Mouse (Mus musculus) embryonic facial prominence, embryonic 11.5 days (tissue): Measurements from ENCODE around the gene Trp53bp1. TPM values are rescaled to one million over a fixed set of nuclear protein-coding genes. Genes with fewer than 3 reads are reported as not detected.
A peak's percentile ranks its signal among the peaks of the same experiment; 100 is the strongest.

ENCODE experiments used
- ATAC-seq: fragments of 200-750 bp; cut with Nextera tagmentation; replicated peaks from 2 replicates; pipeline ENCODE4 v1.8.0; 2017; ENCODE audit warnings: low read depth; ENCODE audit not compliant: insufficient number of reproducible peaks, low FRiP score, low TSS enrichment
- DNase-seq: peaks from one replicate; pipeline ENCODE4 v3.0.0-alpha.2; 2015; ENCODE audit warnings: low spot score
- H3K27ac ChIP-seq: fragments of 300-500 bp; sonication (generic); replicated peaks from 2 replicates; pipeline ENCODE4 v1.5.1; 2014; ENCODE audit warnings: mild to moderate bottlenecking, low read depth, low read length, control low read depth
- H3K27me3 ChIP-seq: fragments of 300-500 bp; sonication (generic); 2 replicates; pipeline ENCODE4 v1.6.1; 2014; ENCODE audit warnings: mild to moderate bottlenecking, low read length, moderate library complexity, mixed read lengths; ENCODE audit not compliant: control insufficient read depth, insufficient read depth
- H3K36me3 ChIP-seq: fragments of 300-500 bp; sonication (generic); replicated peaks from 2 replicates; pipeline ENCODE4 v1.6.1; 2014; ENCODE audit warnings: low read depth, mild to moderate bottlenecking, low read length, moderate library complexity, mixed read lengths; ENCODE audit not compliant: control insufficient read depth, insufficient read depth
- H3K4me1 ChIP-seq: fragments of 300-500 bp; sonication (generic); 2 replicates; pipeline ENCODE4 v1.6.1; 2014; ENCODE audit warnings: low read length, mixed read lengths; ENCODE audit not compliant: control insufficient read depth, insufficient read depth
- H3K4me2 ChIP-seq: fragments of 300-500 bp; sonication (generic); 2 replicates; pipeline ENCODE4 v1.6.1; 2014; ENCODE audit warnings: low read depth, mild to moderate bottlenecking, control low read depth, low read length, moderate library complexity
- H3K4me3 ChIP-seq: fragments of 300-500 bp; sonication (generic); 2 replicates; pipeline ENCODE4 v1.5.1; 2014; ENCODE audit warnings: low read depth, low read length, control low read depth
- H3K9ac ChIP-seq: fragments of 300-500 bp; sonication (generic); replicated peaks from 2 replicates; pipeline ENCODE4 v1.6.1; 2014; ENCODE audit warnings: mild to moderate bottlenecking, control low read depth, low read length
- H3K9me3 ChIP-seq: fragments of 300-500 bp; sonication (generic); replicated peaks from 2 replicates; pipeline ENCODE4 v1.6.1; 2016; ENCODE audit warnings: mild to moderate bottlenecking, low read length, inconsistent platforms, mixed read lengths; ENCODE audit not compliant: control insufficient read depth
- whole genome bisulfite sequencing: fragments of 180-500 bp; shearing (Covaris S2); extraction: QIAGEN DNeasy Blood & Tissue Kit; methylation state at CpG from one replicate; pipeline ENCODE4 v1.1.7; 2014; 5-methylcytosine and 5-hydroxymethylcytosine counted together
- polyA plus RNA-seq: library from polyadenylated mRNA; unstranded; fragments of >200 nt; fragmentation: Nextera tagmentation; extraction: Ambion mirVana; gene quantifications from 2 replicates; pipeline ENCODE4 v1.2.1, GENCODE M21; 2014

Trp53bp1 gene
- polyA plus RNA-seq, 1 experiment from 2014 or later, result 88.7 TPM

DNA sequence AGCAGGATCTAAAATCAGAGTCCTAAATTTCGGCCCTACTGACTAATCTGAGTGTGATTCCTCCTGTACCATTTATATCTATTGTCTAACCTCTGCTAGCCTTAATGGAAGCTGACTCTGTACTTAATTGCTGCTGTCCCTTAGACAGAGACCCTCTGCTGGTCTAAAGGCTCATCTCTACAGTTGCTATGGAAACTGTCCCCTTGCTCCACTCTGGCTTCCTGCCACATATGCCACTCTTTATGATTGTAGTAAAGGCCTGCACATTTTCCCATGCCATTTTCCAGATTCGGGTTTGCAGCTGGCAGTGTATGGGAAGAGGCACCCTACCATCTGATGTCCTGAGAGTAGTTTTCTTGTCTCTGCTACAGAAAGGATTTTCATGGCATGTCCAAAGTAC, 16.6 kb upstream of the Trp53bp1 start:
- Histone ChIP-seq H3K4me1 (no peaks in the 10 kb centered on the region), H3K27me3 (no peaks in the 10 kb centered on the region), H3K4me3 (no peak overlapping the region), H3K9me3 (no peaks in the 10 kb centered on the region), H3K4me2 (no peak overlapping the region), H3K9ac (no peak overlapping the region), H3K27ac (no peak overlapping the region), H3K36me3 (no peaks in the 10 kb centered on the region)
- 67% methylated on average over 2 of the region's 2 CpGs for WGBS
- no peak for ATAC-seq
- DNase-seq, result no peak

DNA sequence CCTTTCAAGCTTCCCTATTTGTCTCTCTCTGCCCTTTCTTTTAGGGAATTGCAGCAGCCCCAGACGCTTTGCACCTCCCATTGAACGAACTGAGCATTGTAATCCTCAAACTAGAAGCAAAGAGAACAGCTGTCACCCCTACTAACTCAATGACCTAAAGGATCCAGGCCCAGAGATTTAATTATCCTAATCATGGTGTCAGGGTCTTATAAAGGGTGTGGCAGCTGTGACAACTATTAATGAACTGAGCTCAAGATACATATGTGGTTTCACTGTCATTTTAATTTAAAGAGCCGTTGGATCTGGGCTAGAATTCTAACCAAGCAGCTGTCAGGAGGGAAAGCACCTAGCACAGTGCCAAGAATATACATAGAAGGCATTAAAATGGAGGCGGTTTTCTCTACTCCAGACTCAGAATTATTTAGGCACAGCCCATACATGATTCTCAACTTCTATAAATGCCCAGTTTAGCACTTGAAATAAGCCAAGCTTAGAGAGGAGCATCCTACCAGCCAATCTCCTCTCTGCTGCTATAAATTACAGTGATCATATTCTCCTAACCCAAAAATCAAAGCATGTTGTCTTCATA, 815 bp upstream of the Trp53bp1 start:
- no peak for ATAC-seq
- Histone ChIP-seq H3K4me2 (peak overlapping the region; percentile 52), H3K4me1 (no peaks in the 10 kb centered on the region), H3K4me3 (no peak overlapping the region; the same call in 1 of the 2 replicates), H3K9me3 (no peaks in the 10 kb centered on the region), H3K27ac (no peak overlapping the region), H3K27me3 (no peaks in the 10 kb centered on the region), H3K36me3 (peaks cover 6% of the 10 kb centered on the region; the same call in 1 of the 2 replicates), H3K9ac (no peak overlapping the region)
- WGBS, result 27% methylated on average over 4 of the region's 4 CpGs
- DNase-seq, result no peak

DNA sequence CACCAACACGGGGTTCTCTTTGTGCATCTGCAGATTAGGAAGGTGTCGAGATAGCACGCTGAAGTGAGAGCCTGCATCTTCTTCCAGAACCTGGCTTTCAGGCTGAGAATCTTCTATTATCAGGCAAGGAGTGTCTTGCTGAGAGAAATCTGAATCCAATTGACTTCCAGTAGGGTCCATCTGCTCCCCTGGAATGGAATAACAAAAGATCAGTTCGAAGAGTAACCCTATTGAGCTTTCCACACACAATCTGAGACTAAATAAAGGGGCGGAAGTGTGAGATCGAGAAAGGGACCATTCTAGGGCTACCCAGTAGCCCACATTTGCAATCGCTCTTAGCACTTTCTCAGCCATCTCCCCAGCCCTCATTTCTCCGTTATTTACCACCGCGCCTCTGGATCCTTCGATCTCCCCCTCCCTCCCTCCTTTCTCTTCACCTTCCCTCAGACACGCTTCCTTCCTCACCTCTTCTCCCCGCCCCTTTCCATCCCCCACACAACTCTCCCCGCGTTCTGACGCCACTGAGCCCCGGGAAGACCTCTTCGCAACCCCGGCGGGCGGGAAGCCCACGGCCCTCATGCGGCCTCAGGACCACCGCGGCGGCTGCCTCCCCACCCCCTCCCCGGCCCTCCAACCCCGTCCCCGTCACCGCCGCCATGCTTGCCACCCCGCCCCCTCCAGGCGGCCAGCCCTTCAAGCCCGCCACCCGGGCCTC, 529 bp downstream of the Trp53bp1 start:
- WGBS, result under 1% methylated on average over 35 of the region's 35 CpGs
- peak; percentile 67 for DNase-seq

DNA sequence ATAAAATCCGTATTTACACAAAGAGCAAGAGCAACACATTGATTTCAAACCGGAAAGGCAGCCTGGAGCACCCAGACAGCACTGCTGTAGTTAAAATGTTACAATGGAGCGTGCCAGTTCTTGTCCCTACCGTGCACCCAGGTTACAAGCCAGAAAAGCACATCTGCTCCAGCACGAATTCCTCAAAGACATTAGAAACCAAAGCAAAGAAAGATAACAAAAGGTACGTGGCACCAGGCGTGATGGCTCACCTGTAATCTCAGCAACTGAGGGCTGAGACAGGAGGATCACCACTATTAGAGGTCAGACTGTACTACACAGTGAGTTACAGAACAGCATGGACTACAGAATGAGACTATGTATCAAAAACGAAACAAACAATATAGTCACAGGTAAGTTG, 2.8 kb downstream of the Trp53bp1 start:
- H3K4me1 ChIP-seq, result no peaks in the 10 kb centered on the region
- H3K36me3 ChIP-seq, result peaks cover 6% of the 10 kb centered on the region; the same call in 1 of the 2 replicates
- DNase-seq (no peak), ATAC-seq (no peak)
- no peak overlapping the region for H3K9ac ChIP-seq
- H3K9me3 ChIP-seq, result no peaks in the 10 kb centered on the region
- no peak overlapping the region for H3K4me2 ChIP-seq
- whole genome bisulfite sequencing, result 84% methylated on average over 8 of the region's 8 CpGs
- H3K4me3 ChIP-seq, result no peak overlapping the region
- H3K27ac ChIP-seq, result no peak overlapping the region
- no peaks in the 10 kb centered on the region for H3K27me3 ChIP-seq

More for the DNA sequence above, 529 bp downstream of the Trp53bp1 start:
- Histone ChIP-seq H3K27me3 (no peaks in the 10 kb centered on the region), H3K9ac (peak overlapping the region; percentile 92), H3K4me1 (no peaks in the 10 kb centered on the region), H3K27ac (peak overlapping the region; percentile 91), H3K9me3 (no peaks in the 10 kb centered on the region), H3K4me2 (peak overlapping the region; percentile 49), H3K4me3 (peak overlapping the region; percentile 95), H3K36me3 (peaks cover 6% of the 10 kb centered on the region; the same call in 1 of the 2 replicates)
- ATAC-seq, result peak; percentile 86

DNA sequence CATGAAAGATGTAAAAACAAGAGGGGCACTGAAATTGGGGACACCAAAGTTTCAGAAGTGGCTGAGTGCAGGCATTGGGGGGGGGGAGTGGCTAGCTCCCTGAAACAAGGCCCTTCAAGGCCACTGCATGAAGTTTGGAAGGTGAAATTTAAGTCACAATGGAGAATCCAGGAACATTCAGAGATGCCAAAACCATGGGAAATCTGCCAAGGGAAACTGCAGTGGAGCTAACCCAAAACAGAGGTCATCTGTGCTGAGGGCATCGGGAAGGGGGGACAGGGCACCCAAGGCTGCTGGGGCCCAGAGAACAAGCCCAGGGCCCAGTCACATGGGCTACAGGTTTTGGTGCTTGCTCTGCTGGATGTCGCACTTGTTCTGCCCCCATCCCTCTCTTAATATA, 21.4 kb downstream of the Trp53bp1 start:
- no peak for ATAC-seq
- Histone ChIP-seq H3K9me3 (no peaks in the 10 kb centered on the region), H3K4me3 (no peak overlapping the region), H3K27me3 (no peaks in the 10 kb centered on the region), H3K4me1 (no peaks in the 10 kb centered on the region), H3K9ac (no peak overlapping the region), H3K36me3 (peaks cover 15% of the 10 kb centered on the region), H3K4me2 (no peak overlapping the region), H3K27ac (no peak overlapping the region)
- 91% methylated on average over 2 of the region's 2 CpGs for WGBS
- no peak for DNase-seq

DNA sequence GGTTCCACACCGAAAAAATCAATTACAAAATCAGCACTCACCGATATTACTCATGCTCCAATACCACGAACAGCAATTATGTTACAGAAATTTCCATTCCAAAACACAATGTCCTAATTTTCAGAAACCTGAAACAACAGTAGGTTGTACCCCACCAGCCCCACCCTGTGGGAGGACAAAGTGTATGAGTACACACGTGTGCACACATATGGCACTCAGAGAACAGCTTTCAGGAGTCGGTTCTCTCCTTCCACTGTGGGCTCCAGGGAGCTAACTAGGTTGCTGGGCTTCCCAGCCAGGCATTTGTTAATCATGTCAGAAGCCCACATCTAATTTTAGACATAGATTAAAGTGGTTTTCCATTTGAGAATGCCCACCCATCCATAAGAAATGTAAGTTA, 27.1 kb downstream of the Trp53bp1 start:
- no peak overlapping the region for H3K27ac ChIP-seq

DNA sequence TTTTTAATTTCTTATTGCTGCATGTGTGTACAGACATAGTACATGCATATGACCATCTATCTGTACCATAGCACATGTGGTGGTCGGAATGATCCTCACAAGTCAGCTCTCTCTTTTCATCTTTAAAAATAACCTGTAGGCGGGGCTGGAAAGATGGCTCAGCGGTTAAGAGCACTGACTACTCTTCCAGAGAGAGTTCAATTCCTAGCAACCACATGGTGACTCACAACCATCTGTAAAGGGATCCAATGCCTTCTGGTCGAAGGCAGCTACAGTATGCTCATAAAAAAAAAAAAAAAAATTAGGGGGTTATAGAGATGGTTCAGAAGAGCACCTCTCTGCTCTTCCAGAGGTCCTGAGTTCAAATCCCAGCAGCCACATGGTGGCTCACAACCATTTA, 31.8 kb downstream of the Trp53bp1 start:
- no peak overlapping the region for H3K9ac ChIP-seq
- no peaks in the 10 kb centered on the region for H3K9me3 ChIP-seq
- no peak overlapping the region for H3K4me3 ChIP-seq
- H3K4me2 ChIP-seq, result no peak overlapping the region
- no peak overlapping the region for H3K27ac ChIP-seq
- H3K4me1 ChIP-seq, result no peaks in the 10 kb centered on the region
- 91% methylated on average over 4 of the region's 4 CpGs for WGBS
- ATAC-seq, result no peak
- no peak for DNase-seq
- H3K36me3 ChIP-seq, result peaks cover 15% of the 10 kb centered on the region
- H3K27me3 ChIP-seq, result no peaks in the 10 kb centered on the region

More for the DNA sequence above, 27.1 kb downstream of the Trp53bp1 start:
- Histone ChIP-seq H3K27me3 (no peaks in the 10 kb centered on the region), H3K9me3 (no peaks in the 10 kb centered on the region), H3K4me3 (no peak overlapping the region), H3K4me1 (no peaks in the 10 kb centered on the region), H3K36me3 (peaks cover 10% of the 10 kb centered on the region), H3K9ac (no peak overlapping the region), H3K4me2 (no peak overlapping the region)
- ATAC-seq, result no peak
- WGBS, result 90% methylated on average over 5 of the region's 5 CpGs
- no peak for DNase-seq

DNA sequence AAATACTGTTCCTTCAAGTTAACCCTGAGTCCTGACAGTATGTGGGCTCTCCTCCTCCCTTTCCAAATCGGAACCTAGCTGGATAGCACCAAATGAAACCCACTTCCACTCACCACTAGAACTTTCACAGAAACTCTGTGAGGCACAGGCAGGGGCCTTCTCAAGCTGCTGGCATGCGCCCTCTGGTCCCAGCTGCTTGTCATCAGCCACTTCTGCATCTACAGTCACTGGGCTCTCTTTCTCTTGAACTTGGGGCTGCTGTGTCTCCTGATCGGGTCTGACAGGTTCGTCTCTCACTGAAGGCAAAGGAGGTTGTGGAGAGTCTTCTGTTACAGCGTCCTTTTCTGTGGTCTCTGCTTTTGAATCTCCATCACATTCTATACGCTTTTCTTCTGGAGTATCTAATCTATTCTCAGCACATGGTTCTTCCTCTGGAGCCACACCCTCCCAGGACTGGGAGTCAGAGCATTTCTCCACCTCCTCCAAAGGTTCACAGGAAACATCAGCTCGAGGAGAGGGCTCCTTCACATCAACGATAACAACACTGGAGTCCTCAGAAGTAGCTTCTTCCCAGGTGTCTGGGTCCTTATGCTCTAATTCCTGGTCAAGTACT, 35.6 kb downstream of the Trp53bp1 start:
- no peaks in the 10 kb centered on the region for H3K27me3 ChIP-seq
- 91% methylated on average over 8 of the region's 8 CpGs for WGBS
- H3K36me3 ChIP-seq, result peaks cover 11% of the 10 kb centered on the region
- H3K4me3 ChIP-seq, result no peak overlapping the region
- no peak overlapping the region for H3K27ac ChIP-seq
- no peak overlapping the region for H3K9ac ChIP-seq
- no peaks in the 10 kb centered on the region for H3K4me1 ChIP-seq
- no peak for ATAC-seq
- no peak overlapping the region for H3K4me2 ChIP-seq
- DNase-seq, result no peak
- H3K9me3 ChIP-seq, result no peaks in the 10 kb centered on the region
